Mouse (Mus musculus): ENCODE results near the gene Rsph6a.
"Not testable (repeated sequence)": the region's sequence is repeated elsewhere in the genome, so short reads cannot be mapped to it uniquely, and the experiment has no call there.

The Rsph6a gene

DNA sequence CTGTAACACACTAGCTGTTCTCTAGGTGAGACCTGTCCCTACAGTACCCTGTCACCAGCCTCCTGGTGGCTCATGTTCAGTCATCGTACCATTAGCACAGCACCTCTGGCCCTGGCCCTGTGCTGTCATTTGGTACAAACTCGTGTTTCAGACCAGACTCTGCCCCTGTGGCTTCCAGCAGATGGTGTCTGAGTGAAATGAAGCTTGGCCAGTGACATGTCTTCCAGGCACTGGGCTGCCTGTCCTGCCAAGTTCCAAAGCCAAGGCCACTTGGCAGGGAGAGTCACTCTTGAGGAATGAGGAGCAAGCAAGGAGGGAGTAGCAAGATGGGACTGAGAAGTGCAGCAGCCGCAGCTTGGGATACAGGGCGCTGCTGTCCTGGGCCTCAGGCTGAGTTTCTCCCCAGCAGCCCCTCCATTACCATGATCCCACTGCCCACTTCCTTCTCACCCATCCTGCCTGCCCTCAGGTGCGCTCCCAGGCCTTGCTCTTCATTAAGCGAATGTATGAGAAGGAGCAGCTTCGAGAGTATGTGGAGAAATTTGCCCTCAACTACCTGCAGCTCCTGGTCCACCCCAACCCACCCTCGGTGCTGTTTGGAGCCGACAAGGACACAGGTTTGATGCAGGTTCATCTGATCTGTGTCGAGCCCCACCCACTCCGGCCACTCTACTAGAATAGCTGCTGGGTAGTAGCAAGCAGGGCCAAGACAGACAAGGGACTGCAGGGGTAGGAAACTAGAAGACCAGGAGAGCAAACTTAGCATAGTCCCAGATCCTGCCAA is 8.0 kb upstream of the Rsph6a start:
- DNase-seq (ENCODE audit: low read depth) = no peak

DNA sequence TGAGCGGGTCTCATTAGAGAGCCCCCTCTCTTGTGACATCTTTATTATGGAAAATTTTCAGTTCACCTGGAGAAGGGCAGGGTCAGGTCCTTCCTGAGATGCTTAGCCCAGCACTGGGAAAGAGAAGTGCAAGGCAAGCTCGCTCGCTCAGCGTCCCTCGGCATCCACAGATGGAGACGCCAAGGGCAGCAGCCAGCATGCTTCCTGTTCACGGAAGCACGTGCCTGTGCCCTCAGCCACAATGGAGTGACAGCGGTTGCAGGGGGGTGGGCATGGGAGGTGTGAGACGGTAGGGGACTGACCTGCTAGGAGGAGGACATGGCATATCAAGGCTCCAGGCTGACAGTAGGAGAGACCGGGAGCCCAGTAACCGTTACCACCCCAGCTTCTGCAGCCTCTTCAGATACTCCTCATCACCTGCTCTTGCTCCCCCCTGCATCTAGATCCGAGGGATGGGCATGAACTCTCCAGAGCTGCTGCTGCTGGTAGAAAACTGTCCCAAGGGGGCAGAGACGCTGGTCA is 6.4 kb upstream of the Rsph6a start:
- DNase-seq (ENCODE audit: low read depth) = no peak

- no peak for DNase-seq (ENCODE audit: low read depth)
These were observed 5.2 kb upstream of the Rsph6a start for GRCm38 (mm10) chr7:19049252-19049651.

DNA sequence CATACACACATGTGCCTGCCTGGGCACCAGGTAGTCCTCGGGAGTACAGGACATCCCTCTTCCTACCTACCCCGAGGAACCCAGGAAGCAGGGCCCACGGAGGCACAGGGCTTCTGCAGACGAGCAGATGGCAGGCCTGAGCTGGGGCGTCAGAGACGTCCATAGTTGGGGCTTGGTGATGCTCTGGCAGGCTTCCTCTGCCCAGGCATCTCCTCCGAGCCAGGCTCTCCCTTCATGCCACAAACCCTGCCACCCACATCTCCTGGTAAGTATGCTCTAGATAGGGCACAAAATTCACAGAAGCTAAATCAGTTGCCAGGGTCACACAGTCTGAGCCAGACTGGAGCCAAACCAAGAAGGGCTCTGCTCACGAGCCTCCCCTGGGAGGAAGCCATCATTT is 4.3 kb upstream of the Rsph6a start:
- DNase-seq (ENCODE audit: low read depth) = no peak

GRCm38 (mm10) chr7:19051161-19051560 is 3.3 kb upstream of the Rsph6a start:
- DNase-seq (ENCODE audit: low read depth) = no peak

DNA sequence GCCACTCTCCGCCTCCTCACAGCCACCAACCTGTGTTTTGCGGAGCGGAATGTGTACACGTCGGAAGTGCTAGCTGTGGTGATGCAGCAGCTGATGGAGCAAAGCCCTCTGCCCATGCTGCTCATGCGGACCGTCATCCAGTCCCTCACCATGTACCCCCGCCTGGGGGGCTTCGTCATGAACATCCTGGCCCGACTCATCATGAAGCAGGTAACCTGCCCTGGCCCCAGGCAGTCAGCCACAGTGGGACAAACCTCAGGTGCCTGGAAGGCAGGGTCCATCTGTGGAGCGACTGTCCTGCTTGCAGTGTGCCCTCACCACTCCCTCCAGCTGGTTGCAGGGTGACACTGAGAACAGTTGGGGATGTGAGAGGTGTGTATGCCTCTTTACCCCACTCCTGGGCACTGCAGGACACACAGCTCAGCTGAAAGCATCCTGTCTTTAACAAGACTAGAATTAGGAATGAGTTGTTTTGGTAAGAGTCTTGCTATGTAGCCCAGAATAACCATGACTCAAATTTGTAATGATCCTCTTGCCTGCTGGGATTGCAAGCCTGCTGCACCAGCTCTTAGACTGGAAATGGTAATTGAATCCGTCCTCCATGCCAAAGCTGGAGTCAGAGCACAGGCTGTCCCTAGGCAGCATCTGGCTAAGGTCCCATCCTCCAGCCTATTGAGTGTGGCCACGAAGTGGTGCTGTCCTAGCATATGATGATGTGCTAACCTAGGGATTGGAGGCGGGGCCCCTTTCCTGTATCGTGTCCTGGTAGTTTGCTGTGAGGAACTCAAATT is 1.9 kb upstream of the Rsph6a start:
- DNase-seq (ENCODE audit: low read depth) = no peak

GRCm38 (mm10) chr7:19053136-19053532 is 1.4 kb upstream of the Rsph6a start:
- no peak for DNase-seq (ENCODE audit: low read depth)

DNA sequence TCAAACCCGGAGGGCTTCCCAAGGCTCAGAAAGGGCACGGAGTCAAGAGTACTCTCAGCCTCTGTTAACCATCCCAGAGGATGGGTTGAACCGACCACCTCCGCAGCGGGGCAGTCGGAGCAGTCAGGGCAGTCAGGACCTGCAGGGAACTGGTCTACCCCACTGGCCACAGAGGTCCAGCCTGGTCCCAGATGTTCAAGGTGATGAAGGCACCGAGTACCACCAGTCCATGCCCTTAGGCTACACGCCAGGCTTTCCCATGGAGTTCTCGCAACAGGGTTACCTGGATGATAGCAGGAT is 237 bp downstream of the Rsph6a start:
- no peak for DNase-seq (ENCODE audit: low read depth)

GRCm38 (mm10) chr7:19055108-19055507 is 618 bp downstream of the Rsph6a start:
- no peak for DNase-seq (ENCODE audit: low read depth)

- DNase-seq (ENCODE audit: low read depth) = no peak
These were observed 2.9 kb downstream of the Rsph6a start for GRCm38 (mm10) chr7:19057405-19057804.

- DNase-seq (ENCODE audit: low read depth) = no peak
These were observed 11.4 kb downstream of the Rsph6a start for GRCm38 (mm10) chr7:19065896-19066295.

GRCm38 (mm10) chr7:19067063-19067462 is 12.6 kb downstream of the Rsph6a start:
- DNase-seq (ENCODE audit: low read depth) = no peak

DNA sequence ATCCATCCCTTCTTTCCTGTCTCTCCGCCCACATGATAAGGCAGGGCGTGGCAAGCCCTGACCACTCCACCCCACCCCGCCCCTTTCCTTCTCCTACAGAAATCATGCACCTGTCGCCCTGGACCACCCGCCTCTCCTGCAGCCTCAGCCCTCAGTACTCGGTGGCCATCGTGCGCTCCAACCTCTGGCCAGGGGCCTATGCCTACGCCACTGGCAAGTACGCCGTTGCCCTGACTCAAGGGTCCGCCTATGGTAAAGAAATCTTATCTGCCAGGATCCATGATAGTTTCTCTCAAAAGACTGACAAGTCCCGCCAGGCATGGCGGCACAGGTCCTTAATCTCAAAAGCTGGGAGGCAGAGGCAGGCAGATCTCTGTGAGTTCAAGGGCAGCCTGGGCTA is 13.4 kb downstream of the Rsph6a start:
- DNase-seq (ENCODE audit: low read depth) = no peak

GRCm38 (mm10) chr7:19068707-19069106 is 14.2 kb downstream of the Rsph6a start:
- peak; percentile 76 for DNase-seq (ENCODE audit: low read depth)

- no peak for DNase-seq (ENCODE audit: low read depth)
These were observed 15.0 kb downstream of the Rsph6a start for GRCm38 (mm10) chr7:19069500-19069899.

DNA sequence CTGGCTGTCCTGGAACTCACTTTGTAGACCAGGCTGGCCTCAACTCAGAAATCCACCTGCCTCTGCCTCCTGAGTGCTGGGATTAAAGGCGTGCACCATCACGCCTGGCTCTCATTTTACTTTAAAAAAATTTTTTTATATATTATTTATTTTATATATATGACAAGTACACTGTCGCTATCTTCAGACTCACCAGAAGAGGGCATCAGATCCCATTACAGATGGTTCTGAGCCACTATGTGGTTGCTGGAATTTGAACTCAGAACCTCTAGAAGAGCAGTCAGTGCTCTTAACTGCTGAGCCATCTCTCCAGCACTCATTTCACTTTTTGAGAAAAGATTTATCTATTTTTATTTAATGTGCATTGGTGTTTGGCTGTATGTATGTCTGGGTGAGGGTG is 16.5 kb downstream of the Rsph6a start:
- not testable (repeated sequence) for DNase-seq (ENCODE audit: low read depth)

DNA sequence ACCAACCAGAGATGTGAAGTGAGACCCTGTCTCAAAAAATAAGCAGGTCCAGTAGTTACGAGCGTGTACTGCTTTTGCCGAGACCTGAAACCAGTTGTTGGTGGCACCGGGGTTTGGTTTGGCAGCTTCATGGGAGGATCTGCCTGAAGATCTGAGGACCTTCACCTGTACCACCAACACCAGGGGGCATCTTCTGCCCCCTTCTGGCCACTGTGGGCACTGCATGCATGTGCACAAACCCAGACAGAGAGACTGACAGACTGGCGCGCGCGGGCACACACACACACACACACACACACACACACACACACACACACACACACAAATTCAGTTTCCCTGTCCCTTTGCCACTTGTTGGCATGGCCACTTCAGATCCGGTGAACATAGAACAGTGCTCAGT is 19.0 kb downstream of the Rsph6a start:
- DNase-seq (ENCODE audit: low read depth) = no peak

DNA sequence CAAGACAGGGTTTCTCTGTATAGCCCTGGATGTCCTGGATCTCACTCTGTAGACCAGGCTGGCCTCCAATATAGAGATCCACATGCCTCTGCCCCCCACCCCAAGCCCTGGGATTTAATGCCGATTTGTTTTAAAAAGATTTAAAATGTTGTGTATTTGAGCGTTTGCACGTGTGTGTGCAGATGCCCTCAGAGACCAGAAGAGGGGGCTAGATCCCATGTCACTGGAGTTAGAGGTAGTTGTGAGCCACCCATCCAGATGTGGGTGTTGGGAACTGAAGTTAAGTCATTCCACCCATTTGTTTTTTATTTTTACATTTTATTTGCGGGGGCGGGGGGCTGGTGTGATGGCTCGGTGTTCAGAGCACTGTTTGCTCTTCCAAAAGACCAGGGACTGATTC is 20.0 kb downstream of the Rsph6a start:
- no peak for DNase-seq (ENCODE audit: low read depth)

- DNase-seq (ENCODE audit: low read depth) = no peak
These were observed 20.7 kb downstream of the Rsph6a start for GRCm38 (mm10) chr7:19075231-19075630.

DNA sequence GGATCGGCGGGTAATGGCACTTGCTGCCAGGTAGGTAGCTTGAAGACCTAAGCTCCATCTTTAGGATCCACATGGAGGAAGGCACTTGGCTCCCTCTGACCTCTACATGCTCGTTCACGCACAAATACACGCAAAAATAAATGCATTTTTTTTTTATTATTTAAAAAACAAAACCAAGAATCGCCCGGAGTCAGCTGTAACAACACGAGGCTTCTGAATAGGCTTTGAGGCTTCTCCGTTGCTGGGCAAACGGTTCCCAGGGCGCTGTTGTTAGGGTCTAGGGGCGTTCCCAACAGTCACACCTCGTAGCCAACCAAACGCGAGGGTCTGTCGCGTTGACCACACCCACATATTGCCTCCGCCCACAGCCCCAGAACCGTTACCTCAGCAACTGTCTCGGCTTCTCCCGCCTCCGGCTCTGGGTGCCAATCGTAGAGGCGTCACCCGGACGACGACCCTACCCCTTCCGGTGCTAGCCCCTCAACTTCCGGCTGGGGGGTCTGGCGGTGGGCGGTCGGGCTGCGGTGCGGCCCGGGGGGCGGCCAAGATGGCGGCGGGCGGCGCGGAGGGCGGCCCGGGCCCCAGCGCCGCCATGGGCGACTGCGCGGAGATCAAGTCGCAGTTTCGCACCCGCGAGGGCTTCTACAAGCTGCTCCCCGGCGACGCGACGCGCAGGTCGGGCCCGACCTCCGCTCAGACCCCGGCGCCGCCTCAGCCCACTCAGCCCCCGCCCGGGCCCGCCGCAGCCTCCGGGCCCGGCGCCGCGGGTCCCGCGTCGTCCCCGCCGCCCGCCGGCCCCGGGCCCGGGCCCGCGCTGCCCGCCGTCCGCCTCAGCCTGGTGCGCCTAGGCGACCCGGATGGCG is 21.5 kb downstream of the Rsph6a start, which contains the start of gene Dmwd:
TSS of gene Dmwd (plus strand) at position 505 of the 863 bp plus-strand sequence.
- DNase-seq (ENCODE audit: low read depth) = peak; percentile 92

DNA sequence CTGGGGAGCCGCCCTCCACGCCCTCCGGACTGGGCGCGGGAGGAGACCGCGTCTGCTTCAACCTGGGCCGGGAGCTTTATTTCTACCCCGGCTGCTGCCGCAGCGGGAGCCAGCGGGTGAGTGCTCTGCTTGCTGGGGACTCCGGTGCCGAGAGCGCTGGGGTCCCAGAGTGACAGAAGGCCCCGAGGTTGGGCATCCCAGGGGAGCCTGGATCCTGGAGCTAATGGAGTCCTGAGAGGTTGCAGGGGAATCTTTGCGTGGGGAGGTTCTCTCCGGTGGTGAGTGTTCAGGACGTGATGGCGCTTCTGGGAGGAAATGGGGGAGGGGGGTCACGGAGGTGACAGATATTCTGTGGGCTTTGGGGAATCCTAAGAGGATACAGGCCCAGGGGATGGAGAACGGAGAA is 22.1 kb downstream of the Rsph6a start:
- DNase-seq (ENCODE audit: low read depth) = no peak

DNA sequence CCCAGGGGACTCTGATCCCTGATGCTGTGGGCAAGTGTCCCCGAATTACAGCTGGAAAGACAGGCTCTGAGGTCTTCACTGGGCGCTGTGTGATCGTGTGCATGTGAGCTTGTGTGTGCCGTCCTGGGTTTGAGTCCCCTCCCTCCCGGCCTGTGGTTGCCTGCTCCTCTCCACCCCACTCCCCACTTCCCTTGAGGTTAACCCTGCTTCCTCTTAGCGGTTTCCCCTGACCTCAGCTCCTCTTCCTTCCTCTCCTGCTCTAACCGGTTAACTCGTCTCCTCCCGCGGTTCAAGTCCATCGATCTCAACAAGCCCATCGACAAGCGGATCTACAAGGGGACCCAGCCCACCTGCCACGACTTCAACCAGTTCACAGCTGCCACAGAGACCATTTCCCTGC is 23.3 kb downstream of the Rsph6a start:
- peak; percentile 70 for DNase-seq (ENCODE audit: low read depth)
